Mouse (Mus musculus): ENCODE results near the gene Mrpl51. TPM values are rescaled to one million over a fixed set of nuclear protein-coding genes. Genes with fewer than 3 reads are reported as not detected.

Gene Mrpl51
- 83.0 TPM for polyA plus RNA-seq (2014; fragmentation: Illumina TruSeq; extraction: RNeasy Lipid Tissue Mini Kit (QIAGEN cat#74804))

GRCm38 (mm10) chr6:125191332-125192015 lies at the start of gene Mrpl51, which contains the start of gene Ncapd2:
Gene Mrpl51 (plus strand): TSS chr6:125191801.
Gene Ncapd2 (minus strand): TSS chr6:125191701.

GRCm38 (mm10) chr6:125145001-125145400 lies 46.6 kb upstream of the Mrpl51 start, which contains the start of gene Iffo1:
Gene Iffo1 (plus strand): TSS chr6:125145241.

GRCm38 (mm10) chr6:125166051-125166751 lies 25.4 kb upstream of the Mrpl51 start, which contains the start of gene Gapdh:
Gene Gapdh (minus strand): TSS chr6:125166467.

GRCm38 (mm10) chr6:125215148-125215954 lies 23.8 kb downstream of the Mrpl51 start, which contains the start of gene Vamp1:
Gene Vamp1 (plus strand): TSS chr6:125215551.

GRCm38 (mm10) chr6:125231117-125232044 lies 39.8 kb downstream of the Mrpl51 start, which contains the start of gene Tapbpl:
Gene Tapbpl (minus strand): TSS chr6:125231860.

GRCm38 (mm10) chr6:125236782-125237181 lies 45.2 kb downstream of the Mrpl51 start, which contains the start of gene Cd27:
Gene Cd27 (minus strand): TSS chr6:125237010.

Other genes starting within 250 kb of the Mrpl51 start
- gene Cops7a, start 226.3 kb upstream of the Mrpl51 start, polyA plus RNA-seq (2014; fragmentation: Illumina TruSeq; extraction: RNeasy Lipid Tissue Mini Kit (QIAGEN cat#74804)) = 18.8 TPM
- 0.23 TPM for gene Pianp, start 195.1 kb upstream of the Mrpl51 start, polyA plus RNA-seq (2014; fragmentation: Illumina TruSeq; extraction: RNeasy Lipid Tissue Mini Kit (QIAGEN cat#74804))
- 13.0 TPM for gene Zfp384, start 182.7 kb upstream of the Mrpl51 start, polyA plus RNA-seq (2014; fragmentation: Illumina TruSeq; extraction: RNeasy Lipid Tissue Mini Kit (QIAGEN cat#74804))
- gene Ing4, start 152.0 kb upstream of the Mrpl51 start, polyA plus RNA-seq (2014; fragmentation: Illumina TruSeq; extraction: RNeasy Lipid Tissue Mini Kit (QIAGEN cat#74804)) = 13.0 TPM
- not detected for gene Acrbp, start 142.1 kb upstream of the Mrpl51 start, polyA plus RNA-seq (2014; fragmentation: Illumina TruSeq; extraction: RNeasy Lipid Tissue Mini Kit (QIAGEN cat#74804))
- not detected for gene Lpar5, start 123.9 kb upstream of the Mrpl51 start, polyA plus RNA-seq (2014; fragmentation: Illumina TruSeq; extraction: RNeasy Lipid Tissue Mini Kit (QIAGEN cat#74804))
- 122 TPM for gene Chd4, start 95.8 kb upstream of the Mrpl51 start, polyA plus RNA-seq (2014; fragmentation: Illumina TruSeq; extraction: RNeasy Lipid Tissue Mini Kit (QIAGEN cat#74804))
- gene Nop2, start 59.9 kb upstream of the Mrpl51 start, polyA plus RNA-seq (2014; fragmentation: Illumina TruSeq; extraction: RNeasy Lipid Tissue Mini Kit (QIAGEN cat#74804)) = 1.2 TPM
- 1.1 TPM for gene Iffo1, start 46.6 kb upstream of the Mrpl51 start, polyA plus RNA-seq (2014; fragmentation: Illumina TruSeq; extraction: RNeasy Lipid Tissue Mini Kit (QIAGEN cat#74804))
- gene Gapdh, start 25.3 kb upstream of the Mrpl51 start, polyA plus RNA-seq (2014; fragmentation: Illumina TruSeq; extraction: RNeasy Lipid Tissue Mini Kit (QIAGEN cat#74804)) = 54.6 TPM
- 8.7 TPM for gene Ncapd2, start 100 bp upstream of the Mrpl51 start, polyA plus RNA-seq (2014; fragmentation: Illumina TruSeq; extraction: RNeasy Lipid Tissue Mini Kit (QIAGEN cat#74804))
- gene Vamp1, start 23.8 kb downstream of the Mrpl51 start, polyA plus RNA-seq (2014; fragmentation: Illumina TruSeq; extraction: RNeasy Lipid Tissue Mini Kit (QIAGEN cat#74804)) = 5.1 TPM
- 3.6 TPM for gene Tapbpl, start 40.1 kb downstream of the Mrpl51 start, polyA plus RNA-seq (2014; fragmentation: Illumina TruSeq; extraction: RNeasy Lipid Tissue Mini Kit (QIAGEN cat#74804))
- gene Cd27, start 45.2 kb downstream of the Mrpl51 start, polyA plus RNA-seq (2014; fragmentation: Illumina TruSeq; extraction: RNeasy Lipid Tissue Mini Kit (QIAGEN cat#74804)) = not detected
- not detected for gene Tuba3a, start 94.2 kb downstream of the Mrpl51 start, polyA plus RNA-seq (2014; fragmentation: Illumina TruSeq; extraction: RNeasy Lipid Tissue Mini Kit (QIAGEN cat#74804))
- gene Ltbr, start 122.1 kb downstream of the Mrpl51 start, polyA plus RNA-seq (2014; fragmentation: Illumina TruSeq; extraction: RNeasy Lipid Tissue Mini Kit (QIAGEN cat#74804)) = 0.71 TPM
- gene Scnn1a, start 128.9 kb downstream of the Mrpl51 start, polyA plus RNA-seq (2014; fragmentation: Illumina TruSeq; extraction: RNeasy Lipid Tissue Mini Kit (QIAGEN cat#74804)) = 0.20 TPM
- 5.1 TPM for gene Tnfrsf1a, start 157.6 kb downstream of the Mrpl51 start, polyA plus RNA-seq (2014; fragmentation: Illumina TruSeq; extraction: RNeasy Lipid Tissue Mini Kit (QIAGEN cat#74804))
- gene Plekhg6, start 189.0 kb downstream of the Mrpl51 start, polyA plus RNA-seq (2014; fragmentation: Illumina TruSeq; extraction: RNeasy Lipid Tissue Mini Kit (QIAGEN cat#74804)) = not detected

All from ovary, adult 10 weeks (tissue).